Mouse (Mus musculus): ENCODE results near the gene Aldh16a1.

GRCm38 (mm10) chr7:45111940-45112339, 42.4 kb downstream of the Aldh16a1 start:
- TF ChIP-seq CTCF (IDR thresholded peaks at IDR 0.05; ENCODE audit: insufficient read depth, low read depth, low read length) (no peak), POLR2A (IDR thresholded peaks at IDR 0.05; ENCODE audit: insufficient read depth, low read depth, low read length) (no peak)
